Mouse (Mus musculus) urinary bladder, postnatal 14 days (tissue): Measurements from ENCODE around the gene Agap1.

ENCODE experiments used
- DNase-seq: peaks from one replicate; pipeline ENCODE4 v3.0.0; 2021; ENCODE audit warnings: low spot score

Gene Agap1

DNA sequence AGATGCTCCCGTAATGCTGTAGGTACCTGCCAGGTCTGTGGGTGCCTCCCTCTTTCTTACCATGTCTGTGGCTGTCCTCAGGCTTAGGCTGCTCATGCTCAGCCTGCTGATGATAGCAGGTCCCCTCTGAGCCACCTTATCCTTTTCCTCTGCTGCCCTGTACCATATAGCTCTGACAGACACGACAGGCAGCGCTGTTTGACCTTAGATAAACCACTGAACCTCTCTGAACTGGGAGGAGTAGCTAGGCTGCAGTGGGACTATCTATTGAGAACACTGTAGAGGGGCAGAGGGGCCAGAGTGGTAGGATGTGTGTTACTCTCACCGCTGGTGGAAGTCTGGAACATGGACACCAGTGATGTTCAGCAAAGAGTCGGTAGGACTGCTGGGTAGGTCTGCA, 211.5 kb downstream of the Agap1 start:
- DNase-seq = no peak

DNA sequence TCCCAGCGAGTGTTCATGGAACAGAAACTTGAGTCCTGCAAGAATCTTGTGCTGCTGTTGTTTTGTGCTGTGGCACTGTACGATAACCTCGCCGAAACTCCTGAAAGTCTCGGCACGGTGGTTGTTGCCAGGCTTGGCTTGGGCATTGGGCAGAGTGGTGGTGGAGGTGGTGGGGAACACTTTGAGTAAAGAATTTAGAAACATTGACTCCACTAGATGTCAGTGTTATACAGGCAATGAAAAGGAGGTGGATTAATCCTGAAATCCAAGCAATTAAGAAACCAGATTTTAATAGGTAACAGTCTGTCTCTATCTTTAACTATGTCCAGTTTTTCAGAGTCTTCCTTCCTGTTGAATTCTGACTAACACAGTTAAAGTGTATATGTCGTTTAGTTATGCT, 212.8 kb downstream of the Agap1 start:
- DNase-seq = no peak

DNA sequence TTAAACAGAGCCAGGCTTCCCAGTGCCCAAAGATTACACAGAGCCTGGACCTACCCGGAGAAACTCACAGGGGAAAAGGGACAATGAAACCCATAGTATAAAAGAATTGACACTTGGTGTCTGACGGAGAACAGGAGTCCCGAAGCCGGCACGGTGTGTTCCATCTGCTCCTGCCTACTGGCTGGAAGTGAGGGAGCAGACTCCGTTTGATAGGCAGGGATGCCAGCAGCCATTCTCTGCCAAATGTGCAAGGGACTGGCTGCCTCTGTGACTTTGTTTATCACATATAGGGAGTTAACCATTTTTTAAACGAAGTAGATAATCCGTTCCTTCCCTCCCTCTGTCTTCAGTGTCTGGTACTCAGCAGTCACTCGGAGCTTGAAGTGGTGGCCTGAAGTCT, 214.0 kb downstream of the Agap1 start:
- DNase-seq = no peak

DNA sequence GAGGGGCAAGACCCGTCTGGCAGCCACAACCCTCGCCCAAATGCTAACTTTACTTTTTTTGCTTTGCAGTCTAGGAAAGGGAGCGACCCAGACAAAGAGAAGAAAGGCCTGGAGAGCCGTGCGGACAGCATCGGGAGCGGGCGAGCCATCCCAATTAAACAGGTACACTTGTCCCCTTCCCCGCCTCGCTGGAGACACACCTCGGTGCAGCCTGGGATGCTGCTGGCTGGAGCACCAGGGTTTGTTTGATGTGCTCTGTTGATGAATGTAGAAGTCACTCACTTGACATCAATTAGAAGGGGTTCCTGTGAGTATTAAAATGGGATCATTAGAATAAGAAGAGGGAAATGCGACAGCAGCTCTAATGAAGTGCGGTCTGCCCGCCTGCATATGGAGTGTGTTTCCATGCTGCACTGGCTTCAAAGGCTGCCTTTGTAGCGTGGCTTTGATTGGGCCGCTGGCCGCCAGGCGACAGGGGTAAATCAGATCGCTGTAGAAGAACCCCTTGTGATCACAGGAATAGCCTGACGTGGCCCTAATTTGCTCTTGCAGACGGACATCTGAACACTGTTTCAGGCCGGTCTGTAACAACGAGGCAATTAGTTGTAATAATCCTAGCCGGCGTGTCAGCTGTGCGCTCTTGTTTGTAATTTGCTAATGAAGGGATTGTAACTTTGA, 216.6 kb downstream of the Agap1 start:
- no peak for DNase-seq

DNA sequence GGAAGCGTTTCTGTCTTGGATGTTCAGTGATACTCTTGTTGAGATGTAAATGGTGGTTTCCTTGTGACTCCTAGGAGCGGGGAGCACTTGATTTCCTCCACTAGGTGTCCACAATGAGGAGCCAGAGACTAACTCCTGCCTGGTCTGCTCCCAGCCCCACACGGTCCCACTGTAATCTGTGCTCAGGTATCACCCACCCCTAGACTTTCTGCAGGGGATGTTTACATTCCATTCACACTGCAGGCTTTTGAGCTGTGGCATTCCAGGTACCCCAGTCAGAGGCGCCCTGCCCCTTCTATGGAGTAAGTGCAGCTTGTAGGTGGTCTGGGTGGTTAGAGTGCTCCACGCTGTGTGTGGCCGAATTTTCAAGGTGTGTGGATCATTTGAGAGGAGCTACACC, 218.5 kb downstream of the Agap1 start:
- DNase-seq = no peak

DNA sequence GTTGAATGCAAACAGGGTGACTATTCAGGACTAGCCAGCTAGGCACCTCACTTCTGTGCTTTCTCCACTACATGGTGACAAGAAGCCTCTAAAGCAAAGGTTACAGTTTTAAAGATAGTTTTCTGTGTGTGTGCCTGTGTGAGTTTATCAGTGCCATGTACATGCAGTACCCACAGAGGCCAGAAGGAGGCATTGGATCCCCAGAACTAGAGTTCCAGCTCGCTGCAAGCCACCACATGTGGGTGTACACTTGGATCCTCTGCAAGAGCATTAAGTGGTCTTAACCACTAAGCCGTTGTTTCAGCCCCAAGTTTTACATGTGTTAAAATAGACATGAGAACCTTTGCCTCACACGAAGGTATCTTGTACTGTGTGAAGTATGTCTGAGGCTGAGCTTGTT, 219.1 kb downstream of the Agap1 start:
- DNase-seq = no peak

DNA sequence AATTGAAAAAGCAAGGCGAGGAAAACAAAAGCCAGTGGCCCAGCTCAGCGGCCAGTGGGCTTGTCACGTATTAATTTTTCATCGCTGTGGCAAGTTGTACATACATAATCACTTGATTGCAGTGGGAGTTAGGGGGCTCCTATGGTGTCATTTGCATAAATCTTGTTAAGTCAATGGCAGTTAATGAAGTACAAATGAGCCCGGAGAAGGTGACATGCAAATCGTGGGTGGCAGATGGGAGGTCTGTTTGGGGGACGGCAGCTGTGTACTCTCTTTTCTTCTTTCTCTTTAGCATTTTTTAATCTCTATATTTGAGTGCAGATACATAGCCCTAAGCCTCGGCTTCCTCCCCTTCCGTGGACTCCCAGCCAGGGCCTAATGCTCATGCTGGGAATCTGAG, 220.1 kb downstream of the Agap1 start:
- no peak for DNase-seq

DNA sequence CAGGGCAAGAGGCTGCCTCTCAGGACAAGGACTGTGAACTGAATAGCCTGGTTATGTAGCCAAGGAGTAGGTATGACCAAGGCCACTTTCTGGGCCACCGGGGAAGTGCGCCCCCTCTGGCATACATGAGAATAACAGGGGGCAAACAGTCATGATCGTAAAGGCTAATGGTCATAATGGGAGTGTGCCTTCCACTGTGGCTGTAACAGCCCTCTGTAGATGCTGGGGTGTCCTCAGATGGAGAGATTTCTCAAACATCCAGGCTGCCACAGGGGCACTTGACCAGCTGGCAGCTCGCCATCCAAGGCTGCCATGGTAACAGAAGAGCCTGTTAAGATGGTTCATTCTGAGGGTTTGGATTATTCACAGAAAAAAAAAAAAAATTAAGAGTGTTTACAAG, 221.8 kb downstream of the Agap1 start:
- no peak for DNase-seq

DNA sequence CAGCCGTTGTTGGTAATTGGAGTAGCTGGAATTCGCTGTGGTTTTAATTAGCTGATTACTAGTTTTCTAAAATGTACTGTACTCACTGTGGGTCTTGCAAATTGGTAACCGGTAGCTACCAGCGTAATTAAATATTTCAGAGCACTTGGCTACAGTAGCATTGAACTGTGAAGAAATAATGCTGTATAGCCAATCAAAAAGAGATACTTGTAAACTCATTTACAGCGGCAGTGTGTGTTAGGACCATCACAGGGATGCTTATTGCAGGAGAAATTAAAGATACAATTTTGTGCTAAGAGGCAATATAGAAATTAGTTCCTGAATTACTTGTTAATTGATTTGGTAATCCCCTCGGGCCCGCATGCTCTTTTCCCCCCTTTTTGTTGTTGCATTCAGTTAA, 226.1 kb downstream of the Agap1 start:
- no peak for DNase-seq

DNA sequence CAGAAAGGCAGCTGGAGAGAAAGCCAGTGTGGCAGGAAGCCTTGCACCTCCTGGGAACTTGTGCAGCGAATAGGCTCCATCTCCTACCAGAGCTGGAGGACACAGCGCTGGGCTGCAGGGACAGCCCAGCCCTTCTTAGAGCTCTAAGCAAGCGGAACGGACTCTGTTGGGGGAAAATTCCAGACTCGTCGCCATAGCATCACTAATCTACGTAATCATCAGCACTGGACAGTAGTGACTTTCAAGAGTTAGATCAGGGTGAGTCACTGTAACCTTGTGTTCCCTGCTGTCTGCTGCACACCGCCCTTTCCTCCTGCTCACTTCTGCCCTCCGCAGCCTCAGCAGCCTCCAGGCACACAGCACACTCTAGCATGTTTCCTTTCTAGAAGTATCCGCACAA, 234.3 kb downstream of the Agap1 start:
- no peak for DNase-seq

DNA sequence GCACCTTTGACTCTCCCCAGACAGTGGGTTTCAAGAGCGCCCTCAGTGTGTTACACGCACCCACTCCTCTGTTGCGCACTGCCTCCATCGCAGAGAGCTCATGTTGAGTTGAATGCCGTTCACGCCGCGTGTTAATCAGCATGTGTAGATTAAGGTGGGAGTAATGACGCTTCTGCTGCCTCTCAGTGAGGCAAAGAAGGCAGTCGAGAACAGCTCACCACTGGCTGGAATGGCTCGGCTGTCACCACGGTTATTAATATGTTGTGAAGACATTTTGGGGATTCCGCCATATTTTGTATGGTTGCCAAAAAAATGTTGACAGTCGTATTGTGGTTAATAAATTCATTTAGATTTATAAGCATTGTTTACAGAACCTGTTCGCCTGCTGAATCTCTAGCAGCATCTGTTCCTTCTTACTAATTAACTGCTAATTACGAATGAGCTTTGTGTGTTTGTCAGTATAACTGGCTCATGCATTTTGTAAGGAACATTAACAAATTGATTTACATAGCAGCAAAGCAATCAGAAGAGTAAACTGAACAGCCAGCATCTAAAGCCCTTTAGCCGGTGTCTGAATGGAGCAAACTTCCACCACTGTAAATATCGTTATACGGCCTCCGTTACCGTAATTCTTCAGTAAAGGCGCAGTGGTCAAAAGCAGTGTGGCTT, 235.1 kb downstream of the Agap1 start:
- no peak for DNase-seq

DNA sequence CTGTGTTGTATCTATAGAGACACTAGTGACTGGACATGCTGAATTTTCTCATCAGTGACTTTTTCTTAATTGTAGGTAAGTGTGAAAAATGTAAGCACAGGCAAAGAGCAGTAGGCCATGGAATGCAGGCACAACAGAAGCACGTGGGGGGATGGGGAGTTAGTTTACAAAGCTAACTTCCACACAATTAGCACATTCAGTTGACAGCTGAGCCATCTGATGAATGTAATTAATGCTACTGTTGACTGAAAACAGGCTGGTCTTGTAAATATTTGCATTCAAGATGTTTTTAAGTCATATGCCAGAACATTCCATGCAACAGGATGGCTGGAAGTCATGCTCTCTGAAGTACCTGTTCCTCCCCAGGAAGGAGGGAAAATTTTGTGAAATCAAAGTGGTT, 236.5 kb downstream of the Agap1 start:
- no peak for DNase-seq

DNA sequence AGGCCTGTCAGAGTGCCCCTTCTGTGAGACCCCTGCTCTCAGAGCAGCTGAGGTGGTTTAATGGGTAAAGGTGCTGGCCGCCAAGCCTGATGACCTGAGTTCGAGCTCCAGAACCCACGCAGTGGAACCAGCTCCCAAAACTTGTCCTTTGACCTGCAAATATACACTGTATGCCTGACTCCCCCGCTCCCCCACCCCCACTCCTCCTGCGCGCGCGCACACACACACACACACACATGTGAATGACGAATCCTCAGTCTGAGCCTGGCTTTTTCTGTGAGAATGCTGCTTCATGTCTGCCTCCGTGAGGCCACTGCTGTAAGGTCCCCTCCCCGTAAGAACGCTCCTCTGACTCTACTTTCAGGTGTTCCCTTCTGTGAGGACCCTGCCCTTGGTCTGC, 237.8 kb downstream of the Agap1 start:
- DNase-seq = no peak

DNA sequence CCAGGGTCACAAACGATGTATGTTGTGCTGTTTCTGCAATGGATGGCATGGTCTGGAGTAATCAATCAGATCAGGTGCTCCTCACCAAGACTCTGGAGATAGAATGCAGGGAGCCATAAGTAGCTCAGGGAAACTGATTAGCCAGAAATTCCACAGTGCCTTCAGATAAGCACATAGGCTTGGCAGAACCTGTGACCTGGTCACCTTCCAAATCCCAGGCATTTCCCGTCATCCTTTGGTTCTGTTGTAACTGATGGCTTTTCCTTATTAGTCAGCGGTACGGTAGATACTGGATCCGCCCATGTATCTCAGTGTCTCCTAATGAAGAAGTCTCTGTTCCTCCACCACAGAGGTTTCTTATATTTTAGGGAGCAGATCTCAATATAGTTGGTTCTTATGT, 240.3 kb downstream of the Agap1 start:
- no peak for DNase-seq

DNA sequence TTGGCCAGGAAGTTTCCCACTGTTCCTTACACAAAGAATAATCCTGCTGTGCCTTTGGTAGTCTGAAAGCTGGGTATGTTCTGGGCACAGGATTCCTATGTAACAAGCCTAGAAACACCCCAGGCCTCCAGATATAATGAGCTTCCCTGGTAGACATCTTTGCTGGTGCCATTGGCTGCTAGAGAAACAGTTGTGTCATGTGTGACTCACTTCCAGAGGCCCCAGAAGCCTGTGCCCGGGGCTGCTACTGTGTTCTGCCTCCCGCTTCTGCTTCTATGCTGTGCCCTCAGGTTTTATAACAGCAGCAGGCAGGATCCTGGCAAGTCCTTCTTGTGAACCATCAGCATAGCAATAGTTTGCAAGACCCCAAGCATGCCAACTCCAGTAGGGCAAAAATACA, 242.6 kb downstream of the Agap1 start:
- no peak for DNase-seq

DNA sequence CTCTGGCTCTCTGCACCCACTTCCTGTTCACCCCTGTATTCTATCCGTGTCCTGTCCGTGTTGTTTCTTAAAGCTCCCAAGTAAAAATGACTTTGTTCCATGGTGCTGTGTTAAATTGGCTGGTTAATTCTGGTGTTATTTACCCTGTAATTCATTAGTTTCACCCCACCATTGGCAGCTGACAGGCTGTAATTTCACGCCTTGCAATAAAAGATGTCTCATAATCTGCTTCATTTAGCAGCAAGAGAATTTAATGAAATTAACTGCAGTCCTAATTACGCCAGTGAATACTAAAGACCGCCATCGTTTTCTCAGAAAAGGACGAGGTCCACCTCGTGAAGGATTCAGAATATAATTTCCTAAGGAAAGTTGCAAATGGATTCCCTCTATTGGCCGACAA, 245.6 kb downstream of the Agap1 start:
- no peak for DNase-seq

DNA sequence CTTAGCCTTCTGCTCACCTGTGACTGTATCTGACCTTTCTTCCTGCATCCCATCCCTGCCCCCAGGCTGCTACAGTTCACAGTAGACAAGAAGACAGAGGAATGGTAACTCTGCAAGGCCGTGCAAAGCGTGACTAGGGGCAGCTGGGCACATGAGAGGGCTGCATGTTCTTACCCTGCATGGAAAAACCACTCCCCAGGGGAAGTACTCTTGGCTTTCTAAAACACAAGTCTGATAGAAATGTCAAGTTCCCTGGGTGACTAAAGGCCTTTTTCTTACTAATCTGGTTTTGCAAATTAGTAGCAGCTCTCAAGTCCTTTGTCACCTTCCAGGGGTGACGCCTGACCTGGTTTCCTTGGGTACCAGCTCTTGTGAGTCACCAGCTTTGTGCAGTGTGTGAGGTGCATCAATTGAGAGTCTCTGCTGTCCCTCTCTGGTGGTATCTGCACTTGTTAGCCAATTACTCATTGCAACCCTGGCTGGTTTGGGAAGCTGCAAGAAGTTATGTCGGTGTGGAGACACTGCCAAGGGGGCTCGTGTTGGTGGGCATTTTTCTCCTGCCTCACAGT, 246.6 kb downstream of the Agap1 start:
- no peak for DNase-seq

DNA sequence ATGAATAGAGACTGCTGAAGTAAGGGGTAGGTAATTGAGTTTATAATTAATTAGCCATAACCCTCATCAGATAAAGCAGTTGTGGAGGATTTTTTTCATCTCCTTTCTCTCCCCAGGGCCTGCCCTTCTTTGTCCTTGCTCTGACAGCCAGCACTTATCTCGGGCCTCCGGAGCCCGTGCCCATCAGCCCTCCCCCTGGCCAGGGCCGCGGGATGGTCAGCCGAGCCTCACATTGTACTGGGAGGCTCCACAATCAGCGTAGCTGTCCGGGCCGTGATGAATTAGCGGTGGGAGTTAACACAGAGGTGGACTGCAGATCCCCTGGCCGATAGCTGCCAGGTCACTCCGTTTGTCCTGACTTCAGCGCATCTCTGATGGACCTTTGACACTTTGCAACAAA, 248.7 kb downstream of the Agap1 start:
- no peak for DNase-seq

DNA sequence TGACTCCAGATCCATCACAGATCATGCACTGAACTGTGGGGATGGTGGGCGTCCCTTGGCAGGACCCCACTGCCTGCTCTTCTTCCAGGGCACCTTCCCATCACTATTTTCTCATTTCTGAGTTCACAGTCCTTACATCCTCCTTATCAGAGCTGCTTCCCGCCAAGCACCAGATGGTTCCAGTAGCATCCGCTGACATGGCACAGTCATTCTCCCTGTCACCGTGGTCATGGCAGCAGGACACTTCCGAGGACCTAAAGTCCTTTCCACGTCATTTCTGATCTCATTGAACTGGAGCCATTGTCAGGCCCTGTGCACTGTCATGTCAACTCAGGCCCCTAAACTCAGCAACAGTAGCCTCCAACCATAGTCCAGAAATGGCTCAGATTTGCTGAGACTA, 251.1 kb downstream of the Agap1 start:
- DNase-seq = no peak

DNA sequence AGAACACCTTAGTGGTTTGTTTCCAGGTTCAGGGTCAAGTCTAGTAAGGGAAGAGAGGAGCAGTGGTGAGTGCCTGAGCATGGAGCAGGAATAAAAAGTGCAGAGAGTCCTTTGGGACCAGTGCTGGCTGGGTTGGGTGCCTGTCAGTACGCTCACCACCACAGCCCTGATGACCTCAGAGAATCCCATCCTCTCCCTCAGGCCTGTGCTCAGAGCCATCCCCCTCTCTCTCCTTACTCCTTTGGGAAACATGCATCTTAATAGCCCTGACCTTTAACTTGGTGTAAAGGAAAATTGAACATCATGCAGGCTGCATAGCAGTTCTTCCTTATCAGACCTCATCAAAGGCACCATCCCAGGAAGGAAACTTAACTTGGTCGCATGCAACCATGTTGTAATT, 252.3 kb downstream of the Agap1 start:
- DNase-seq = no peak

DNA sequence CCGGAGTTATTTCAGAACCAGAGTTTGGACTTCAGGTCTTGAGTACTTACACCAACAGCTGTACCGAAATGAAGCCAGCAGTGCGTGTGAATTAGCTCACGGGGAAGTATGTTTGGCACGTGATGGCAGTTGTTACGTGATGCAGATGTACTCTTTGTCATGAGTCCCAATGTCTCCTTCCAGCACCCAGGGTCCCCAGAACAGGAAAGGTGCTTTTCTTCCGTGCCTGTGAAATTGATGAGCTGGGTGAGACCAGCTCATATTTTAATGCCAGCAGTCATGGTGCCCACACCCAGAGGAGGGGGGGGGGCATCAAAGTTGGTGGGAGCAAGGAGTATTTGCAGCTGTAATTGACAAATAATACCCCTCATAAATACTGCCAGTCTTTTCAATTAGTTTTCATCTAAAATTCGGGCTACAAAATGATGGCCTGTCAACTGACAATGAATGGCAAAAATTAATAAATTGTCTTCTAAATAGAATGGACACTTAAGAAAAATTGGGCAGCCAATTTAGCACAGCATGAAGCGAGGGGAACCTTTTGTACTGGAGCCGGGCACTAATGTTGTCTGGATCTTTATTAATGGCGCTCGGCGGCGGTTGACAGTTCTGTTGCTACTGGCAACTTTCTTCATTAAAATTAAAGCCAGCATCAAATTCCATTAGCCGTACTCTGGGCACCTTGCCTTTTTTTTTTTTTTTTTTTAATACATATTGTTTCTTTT, 253.3 kb downstream of the Agap1 start:
- no peak for DNase-seq

DNA sequence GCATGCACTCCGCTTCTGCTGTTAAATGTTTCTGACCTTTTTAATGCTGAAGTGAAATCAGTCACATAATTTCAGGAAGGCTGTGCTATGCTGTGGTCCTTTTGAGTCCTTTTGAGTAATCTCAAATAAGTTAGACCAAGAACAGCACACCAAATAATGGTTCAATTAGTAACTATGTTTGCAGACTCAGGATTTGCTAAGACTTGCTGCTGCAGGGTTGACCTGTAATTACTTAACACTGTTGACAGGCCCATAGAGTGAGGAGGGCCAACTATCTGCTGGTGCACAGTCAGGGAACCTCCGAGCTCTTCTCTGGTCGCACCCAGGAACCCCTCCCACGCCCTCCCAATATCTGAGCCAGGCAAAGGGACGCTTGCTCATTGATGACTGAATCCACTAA, 255.2 kb downstream of the Agap1 start:
- no peak for DNase-seq

DNA sequence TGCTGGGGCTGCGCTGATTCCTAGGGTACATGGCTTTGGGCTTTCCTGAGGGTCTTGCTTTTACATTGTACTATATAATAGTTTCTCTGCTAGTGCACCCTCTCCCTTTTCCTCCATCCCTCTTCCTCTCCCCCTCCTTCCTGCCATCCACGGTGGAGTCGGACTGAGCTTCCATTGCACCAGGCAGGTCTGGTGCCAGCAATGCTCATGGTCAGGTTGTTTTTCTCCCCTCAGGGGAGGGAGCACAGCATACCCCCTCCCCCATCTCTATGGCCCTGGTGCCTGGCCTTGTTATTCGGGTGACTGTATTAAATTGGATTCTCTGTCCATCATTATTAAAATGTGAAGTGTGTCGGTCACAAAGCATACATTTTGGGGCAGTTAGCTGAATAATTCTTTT, 259.1 kb downstream of the Agap1 start:
- DNase-seq = no peak
